Mouse (Mus musculus): ENCODE data around the gene Chp2. TPM values are rescaled to one million over a fixed set of nuclear protein-coding genes. Genes with fewer than 3 reads are reported as not detected.

The Chp2 gene
- total and polyA plus RNA-seq, 3 experiments, result not detected

- H3K4me3 ChIP-seq (replicated peaks in 1 of 3; ENCODE audit: low read depth in 2 of 3, low read length in 2 of 3, poor library complexity in 1 of 3), result no peak overlapping the region
- no peak overlapping the region for H3K9ac ChIP-seq (ENCODE audit: insufficient read depth, low read depth)
- H3K27ac ChIP-seq (ENCODE audit: insufficient read depth, low read depth), result no peak overlapping the region
- H3K4me2 ChIP-seq (ENCODE audit: insufficient read depth, low read depth, poor library complexity, severe bottlenecking), result no peak overlapping the region
- peaks cover 5% of the 10 kb centered on the region for H3K9me3 ChIP-seq (replicated peaks; ENCODE audit: low read length)
- no peaks in the 10 kb centered on the region for H3K36me3 ChIP-seq (replicated peaks in 1 of 2; ENCODE audit: control insufficient read depth in 1 of 2, insufficient read depth in 1 of 2, low read length in 1 of 2)
- dilution Hi-C loops (cut with MboI; ENCODE audit: extremely low pct_ligation_motif_present, extremely low pct_unique_long_range_greater_than_20kb, low sequenced_read_pairs), result no loop called here
- no peaks in the 10 kb centered on the region for H3K4me1 ChIP-seq (ENCODE audit: control insufficient read depth in 1 of 2, insufficient read depth in 2 of 2)
- H3K27me3 ChIP-seq (replicated peaks), result peaks cover 8% of the 10 kb centered on the region
- no peaks in the 10 kb centered on the region for H3K79me2 ChIP-seq (replicated peaks; ENCODE audit: control insufficient read depth, extremely low read depth, insufficient read depth, poor library complexity, severe bottlenecking)
- in situ Hi-C loops (cut with MboI; ENCODE audit: low pct_ligation_motif_present, low pct_unique_long_range_greater_than_20kb, low sequenced_read_pairs), result loop anchor here (25.0 kb wide), 1 partner anchor 723 kb away; no protein-coding TSS in a partner anchor
- DNase-seq (ENCODE audit: extremely low read depth), result peak; percentile 66
- TF ChIP-seq POLR2A (IDR thresholded peaks at IDR 0.05; ENCODE audit: low read depth, low read length) (no peak), CHD2 (IDR thresholded peaks at IDR 0.05; ENCODE audit: low read length) (no peak), MAZ (IDR thresholded peaks at IDR 0.05; ENCODE audit: low read depth, low read length) (no peak), ZKSCAN1 (IDR thresholded peaks at IDR 0.05; ENCODE audit: borderline replicate concordance, low read depth, low read length) (no peak), KAT2A (IDR thresholded peaks at IDR 0.05; ENCODE audit: insufficient replicate concordance, low read length) (no peak), NRF1 (IDR thresholded peaks at IDR 0.05; ENCODE audit: low read depth, low read length) (no peak), HCFC1 (IDR thresholded peaks at IDR 0.05; ENCODE audit: low read depth, low read length) (0 out of 2 replicates have a peak, but pooled peaks have one; percentile 18), RCOR1 (conservative IDR thresholded peaks at IDR 0.05; ENCODE audit: low read depth, low read length) (no peak), MXI1 (IDR thresholded peaks at IDR 0.05; ENCODE audit: low read depth, low read length) (no peak), GABPA (IDR thresholded peaks at IDR 0.05; ENCODE audit: insufficient replicate concordance, low read depth, low read length) (no peak), USF2 (conservative IDR thresholded peaks at IDR 0.05; ENCODE audit: low read depth, low read length) (no peak), JUN (IDR thresholded peaks at IDR 0.05; ENCODE audit: insufficient read depth, low read depth, low read length) (no peak), UBTF (IDR thresholded peaks at IDR 0.05; ENCODE audit: low read depth, low read length) (no peak), PAX5 (IDR thresholded peaks at IDR 0.05; ENCODE audit: low read length) (no peak), SMC3 (IDR thresholded peaks at IDR 0.05; ENCODE audit: low read depth, low read length) (peak; percentile 61), SIN3A (IDR thresholded peaks at IDR 0.05; ENCODE audit: low read length) (no peak), ZC3H11A (IDR thresholded peaks at IDR 0.05; ENCODE audit: low read depth, low read length) (no peak), RAD21 (IDR thresholded peaks at IDR 0.05; ENCODE audit: low read depth, low read length) (peak; percentile 63), ETS1 (conservative IDR thresholded peaks at IDR 0.05; ENCODE audit: low read depth, low read length) (no peak), ZMIZ1 (IDR thresholded peaks at IDR 0.05; ENCODE audit: low read depth, low read length) (no peak), NELFE (IDR thresholded peaks at IDR 0.05; ENCODE audit: low read depth, low read length) (no peak), ZNF384 (IDR thresholded peaks at IDR 0.05; ENCODE audit: low read depth, low read length) (0 out of 2 replicates have a peak, but pooled peaks have one; percentile 6), CTCF (conservative IDR thresholded peaks at IDR 0.05 in 1 of 2, IDR thresholded peaks at IDR 0.05 in 1 of 2; ENCODE audit: low read depth in 2 of 2, low read length in 2 of 2) (peak; percentile 79 to 95), IRF4 (IDR thresholded peaks at IDR 0.05; ENCODE audit: low read depth, low read length) (no peak), TCF12 (IDR thresholded peaks at IDR 0.05; ENCODE audit: low read depth, low read length) (no peak), JUND (conservative IDR thresholded peaks at IDR 0.05; ENCODE audit: low read depth, low read length) (no peak), EP300 (IDR thresholded peaks at IDR 0.05; ENCODE audit: low read length) (no peak), BHLHE40 (IDR thresholded peaks at IDR 0.05; ENCODE audit: low read depth, low read length) (no peak), MAFK (IDR thresholded peaks at IDR 0.05; ENCODE audit: insufficient replicate concordance, low read length) (no peak), CHD1 (IDR thresholded peaks at IDR 0.05; ENCODE audit: low read depth, low read length) (no peak), USF1 (IDR thresholded peaks at IDR 0.05; ENCODE audit: low read depth, low read length) (no peak), TBP (conservative IDR thresholded peaks at IDR 0.05; ENCODE audit: low read depth, low read length) (no peak), POLR2AphosphoS2 (IDR thresholded peaks at IDR 0.05; ENCODE audit: low read depth, low read length) (no peak), MAX (IDR thresholded peaks at IDR 0.05; ENCODE audit: low read length) (no peak), ELF1 (IDR thresholded peaks at IDR 0.05; ENCODE audit: low read depth, low read length) (no peak)
Observed at GRCm38 (mm10) chr7:122189484-122189883, 29.8 kb upstream of the Chp2 start.

Data from CH12.LX (cell line).